Mouse (Mus musculus): ENCODE measurements around the gene Bcor. TPM values are rescaled to one million over a fixed set of nuclear protein-coding genes. Genes with fewer than 3 reads are reported as not detected.
A peak's percentile ranks its signal among the peaks of the same experiment; 100 is the strongest.

Bcor gene
- polyA plus RNA-seq, 1 experiment from 2014 or later, result 4.5 TPM

- Histone ChIP-seq H3K9ac (ENCODE audit: low read depth, low read length) (no peak overlapping the region), H3K36me3 (ENCODE audit: control insufficient read depth, insufficient read depth) (no peaks in the 10 kb centered on the region), H3K27me3 (ENCODE audit: control insufficient read depth, insufficient read depth, low read depth, low read length) (no peaks in the 10 kb centered on the region), H3K27ac (ENCODE audit: low read length) (no peak overlapping the region), H3K4me1 (ENCODE audit: control insufficient read depth, low read depth, low read length) (no peaks in the 10 kb centered on the region; the same call in 1 of the 2 replicates), H3K4me2 (ENCODE audit: low read depth, low read length) (peak overlapping the region; percentile 44; the same call in 1 of the 2 replicates), H3K9me3 (replicated peaks; ENCODE audit: control insufficient read depth, low read length) (no peaks in the 10 kb centered on the region), H3K4me3 (ENCODE audit: low read depth, low read length) (peak overlapping the region; percentile 29; the same call in 1 of the 2 replicates)
- 43% methylated on average over 15 of the region's 15 CpGs for WGBS (ENCODE audit: insufficient replicate concordance)
- no peak for ATAC-seq (ENCODE audit: low read depth)
Observed at GRCm38 (mm10) chrX:12014726-12015464, 145.3 kb downstream of the Bcor start.

GRCm38 (mm10) chrX:12010660-12011059 is 149.5 kb downstream of the Bcor start:
- H3K9me3 ChIP-seq (replicated peaks; ENCODE audit: control insufficient read depth, low read length), result no peaks in the 10 kb centered on the region
- no peak overlapping the region for H3K9ac ChIP-seq (ENCODE audit: low read depth, low read length)
- no peak overlapping the region for H3K27ac ChIP-seq (ENCODE audit: low read length)
- H3K27me3 ChIP-seq (ENCODE audit: control insufficient read depth, insufficient read depth, low read depth, low read length), result peaks cover 10% of the 10 kb centered on the region; the same call in 1 of the 2 replicates
- peaks cover 8% of the 10 kb centered on the region for H3K4me1 ChIP-seq (ENCODE audit: control insufficient read depth, low read depth, low read length)
- H3K36me3 ChIP-seq (ENCODE audit: control insufficient read depth, insufficient read depth), result no peaks in the 10 kb centered on the region
- 52% methylated on average over 1 of the region's 1 CpGs for WGBS (ENCODE audit: insufficient replicate concordance)
- no peak overlapping the region for H3K4me3 ChIP-seq (ENCODE audit: low read depth, low read length)
- ATAC-seq (ENCODE audit: low read depth), result no peak
- H3K4me2 ChIP-seq (ENCODE audit: low read depth, low read length), result no peak overlapping the region

- no peak overlapping the region for H3K4me3 ChIP-seq (ENCODE audit: low read depth, low read length)
- H3K4me1 ChIP-seq (ENCODE audit: control insufficient read depth, low read depth, low read length), result peaks cover 23% of the 10 kb centered on the region
- H3K4me2 ChIP-seq (ENCODE audit: low read depth, low read length), result no peak overlapping the region
- WGBS (ENCODE audit: insufficient replicate concordance), result 49% methylated on average over 3 of the region's 3 CpGs
- no peak for ATAC-seq (ENCODE audit: low read depth)
- H3K9me3 ChIP-seq (replicated peaks; ENCODE audit: control insufficient read depth, low read length), result no peaks in the 10 kb centered on the region
- H3K36me3 ChIP-seq (ENCODE audit: control insufficient read depth, insufficient read depth), result no peaks in the 10 kb centered on the region
- no peak overlapping the region for H3K9ac ChIP-seq (ENCODE audit: low read depth, low read length)
- no peak overlapping the region for H3K27ac ChIP-seq (ENCODE audit: low read length)
- H3K27me3 ChIP-seq (ENCODE audit: control insufficient read depth, insufficient read depth, low read depth, low read length), result peaks cover 18% of the 10 kb centered on the region
Observed at GRCm38 (mm10) chrX:12009046-12009445, 151.1 kb downstream of the Bcor start.

- 20% methylated on average over 11 of the region's 11 CpGs for WGBS (ENCODE audit: insufficient replicate concordance)
- Histone ChIP-seq H3K27me3 (ENCODE audit: control insufficient read depth, insufficient read depth, low read depth, low read length) (peaks cover 22% of the 10 kb centered on the region), H3K4me2 (ENCODE audit: low read depth, low read length) (peak overlapping the region; percentile 81), H3K27ac (ENCODE audit: low read length) (peak overlapping the region; percentile 77; the same call in 1 of the 2 replicates), H3K4me1 (ENCODE audit: control insufficient read depth, low read depth, low read length) (peaks cover 33% of the 10 kb centered on the region), H3K36me3 (ENCODE audit: control insufficient read depth, insufficient read depth) (no peaks in the 10 kb centered on the region), H3K9ac (ENCODE audit: low read depth, low read length) (no peak overlapping the region), H3K9me3 (replicated peaks; ENCODE audit: control insufficient read depth, low read length) (no peaks in the 10 kb centered on the region), H3K4me3 (ENCODE audit: low read depth, low read length) (no peak overlapping the region)
- ATAC-seq (ENCODE audit: low read depth), result no peak
Observed at GRCm38 (mm10) chrX:12007832-12008540, 152.2 kb downstream of the Bcor start.

- Histone ChIP-seq H3K9me3 (replicated peaks; ENCODE audit: control insufficient read depth, low read length) (no peaks in the 10 kb centered on the region), H3K4me3 (ENCODE audit: low read depth, low read length) (peak overlapping the region; percentile 61), H3K9ac (ENCODE audit: low read depth, low read length) (peak overlapping the region; percentile 71), H3K27me3 (ENCODE audit: control insufficient read depth, insufficient read depth, low read depth, low read length) (peaks cover 22% of the 10 kb centered on the region), H3K27ac (ENCODE audit: low read length) (peak overlapping the region; percentile 94), H3K4me1 (ENCODE audit: control insufficient read depth, low read depth, low read length) (peaks cover 38% of the 10 kb centered on the region), H3K36me3 (ENCODE audit: control insufficient read depth, insufficient read depth) (no peaks in the 10 kb centered on the region), H3K4me2 (ENCODE audit: low read depth, low read length) (peak overlapping the region; percentile 81)
- WGBS (ENCODE audit: insufficient replicate concordance), result 3% methylated on average over 73 of the region's 75 CpGs
- peak; percentile 65 for ATAC-seq (ENCODE audit: low read depth)
Observed at GRCm38 (mm10) chrX:12006882-12007753, 153.0 kb downstream of the Bcor start.

GRCm38 (mm10) chrX:12006031-12006881 is 153.9 kb downstream of the Bcor start:
- H3K9ac ChIP-seq (ENCODE audit: low read depth, low read length), result peak overlapping the region; percentile 71
- H3K36me3 ChIP-seq (ENCODE audit: control insufficient read depth, insufficient read depth), result no peaks in the 10 kb centered on the region
- peak overlapping the region; percentile 61 for H3K4me3 ChIP-seq (ENCODE audit: low read depth, low read length)
- peak overlapping the region; percentile 94 for H3K27ac ChIP-seq (ENCODE audit: low read length)
- peak; percentile 30 for ATAC-seq (ENCODE audit: low read depth)
- peaks cover 41% of the 10 kb centered on the region for H3K4me1 ChIP-seq (ENCODE audit: control insufficient read depth, low read depth, low read length)
- peaks cover 22% of the 10 kb centered on the region for H3K27me3 ChIP-seq (ENCODE audit: control insufficient read depth, insufficient read depth, low read depth, low read length)
- WGBS (ENCODE audit: insufficient replicate concordance), result 2% methylated on average over 56 of the region's 57 CpGs
- H3K4me2 ChIP-seq (ENCODE audit: low read depth, low read length), result peak overlapping the region; percentile 81
- H3K9me3 ChIP-seq (replicated peaks; ENCODE audit: control insufficient read depth, low read length), result no peaks in the 10 kb centered on the region

- ATAC-seq (ENCODE audit: low read depth), result peak; percentile 46
- WGBS (ENCODE audit: insufficient replicate concordance), result 4% methylated on average over 37 of the region's 38 CpGs
Observed at GRCm38 (mm10) chrX:12005181-12006030, 154.7 kb downstream of the Bcor start.

More at GRCm38 (mm10) chrX:12005181-12006030, 154.7 kb downstream of the Bcor start:
- Histone ChIP-seq H3K9ac (ENCODE audit: low read depth, low read length) (peak overlapping the region; percentile 71), H3K4me1 (ENCODE audit: control insufficient read depth, low read depth, low read length) (peaks cover 41% of the 10 kb centered on the region), H3K27ac (ENCODE audit: low read length) (peak overlapping the region; percentile 94), H3K4me2 (ENCODE audit: low read depth, low read length) (peak overlapping the region; percentile 81), H3K9me3 (replicated peaks; ENCODE audit: control insufficient read depth, low read length) (no peaks in the 10 kb centered on the region), H3K27me3 (ENCODE audit: control insufficient read depth, insufficient read depth, low read depth, low read length) (peaks cover 27% of the 10 kb centered on the region), H3K4me3 (ENCODE audit: low read depth, low read length) (peak overlapping the region; percentile 61), H3K36me3 (ENCODE audit: control insufficient read depth, insufficient read depth) (no peaks in the 10 kb centered on the region)
